Mouse (Mus musculus): ENCODE measurements at regions not wholly inside any gene's neighbourhood (a gene's known extent, or its start where the extent isn't known, plus 50 kb on each side); places are given as distances from the start of the nearest gene placed in this dataset.

DNA sequence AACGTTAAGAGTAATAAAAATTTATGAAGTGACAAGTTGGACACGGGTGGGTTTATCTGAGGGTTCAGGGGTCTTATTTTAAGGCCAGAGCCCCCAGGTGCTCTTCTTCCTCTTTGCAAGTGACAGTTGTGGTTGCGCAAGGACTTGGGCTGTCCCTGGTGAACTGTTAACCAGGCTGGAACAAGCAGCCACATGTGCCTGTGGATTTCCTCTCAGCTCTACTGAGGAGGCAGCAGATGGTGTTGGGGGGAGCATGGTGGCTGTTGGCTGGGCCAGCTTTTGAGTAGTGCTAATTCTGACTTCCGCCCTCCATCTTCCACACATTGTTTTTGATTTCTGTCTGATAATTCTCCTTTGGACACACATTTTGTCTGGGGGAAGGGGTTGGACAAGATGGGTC is 227.9 kb upstream of the Tbc1d5 start:
- TF ChIP-seq CTCF (IDR thresholded peaks at IDR 0.05; ENCODE audit: low read depth): no peak
- TF ChIP-seq EP300 (optimal IDR thresholded peaks at IDR 0.05): no peak
